Mouse (Mus musculus) adrenal gland, adult 2 months (tissue): Measurements from ENCODE around the gene Cep41. TPM values are rescaled to one million over a fixed set of nuclear protein-coding genes. Genes with fewer than 3 reads are reported as not detected.

Experiments used
- DNase-seq: peaks from one replicate; pipeline ENCODE4 v3.0.0; 2021
- polyA plus RNA-seq: library from polyadenylated mRNA; depleted of rRNA; stranded (reverse); fragments of >200 nt; gene quantifications from 2 replicates; pipeline ENCODE4 v1.2.3, GENCODE M21; 2012
- total RNA-seq, 2 experiments: library from RNA; stranded (reverse); gene quantifications; 2 replicates each; pipeline ENCODE4 v1.2.3; 2021

Cep41 gene
- total and polyA plus RNA-seq, 3 experiments: 4.5 to 9.3 (median 5.9) TPM

GRCm38 (mm10) chr6:30711365-30711763 lies 17.8 kb upstream of the Cep41 start:
- no peak for DNase-seq

- peak; percentile 30 for DNase-seq
These were observed 17.1 kb upstream of the Cep41 start for GRCm38 (mm10) chr6:30710371-30711364.

GRCm38 (mm10) chr6:30709115-30709514 lies 15.6 kb upstream of the Cep41 start:
- DNase-seq: no peak

GRCm38 (mm10) chr6:30703977-30704602 lies 10.5 kb upstream of the Cep41 start:
- DNase-seq: no peak

GRCm38 (mm10) chr6:30703476-30703875 lies 9.9 kb upstream of the Cep41 start:
- no peak for DNase-seq

GRCm38 (mm10) chr6:30702881-30703280 lies 9.3 kb upstream of the Cep41 start:
- DNase-seq: no peak

- no peak for DNase-seq
These were observed 6.6 kb upstream of the Cep41 start for GRCm38 (mm10) chr6:30700182-30700581.

GRCm38 (mm10) chr6:30698036-30698435 lies 4.5 kb upstream of the Cep41 start:
- no peak for DNase-seq

GRCm38 (mm10) chr6:30697464-30697863 lies 3.9 kb upstream of the Cep41 start:
- DNase-seq: no peak

- no peak for DNase-seq
These were observed 1.6 kb upstream of the Cep41 start for GRCm38 (mm10) chr6:30695124-30695523.

- no peak for DNase-seq
These were observed 660 bp upstream of the Cep41 start for GRCm38 (mm10) chr6:30694209-30694608.

GRCm38 (mm10) chr6:30692826-30693225 lies 723 bp downstream of the Cep41 start:
- DNase-seq: peak; percentile 29

- DNase-seq: no peak
These were observed 6.4 kb downstream of the Cep41 start for GRCm38 (mm10) chr6:30687198-30687597.

- no peak for DNase-seq
These were observed 9.0 kb downstream of the Cep41 start for GRCm38 (mm10) chr6:30684570-30684969.

- no peak for DNase-seq
These were observed 11.3 kb downstream of the Cep41 start for GRCm38 (mm10) chr6:30681935-30682900.

GRCm38 (mm10) chr6:30680442-30680841 lies 13.1 kb downstream of the Cep41 start:
- DNase-seq: no peak

GRCm38 (mm10) chr6:30679567-30679966 lies 14.0 kb downstream of the Cep41 start:
- no peak for DNase-seq

GRCm38 (mm10) chr6:30678482-30678881 lies 15.1 kb downstream of the Cep41 start:
- DNase-seq: no peak

GRCm38 (mm10) chr6:30677591-30677990 lies 16.0 kb downstream of the Cep41 start:
- DNase-seq: no peak

- DNase-seq: no peak
These were observed 17.0 kb downstream of the Cep41 start for GRCm38 (mm10) chr6:30676506-30676905.

GRCm38 (mm10) chr6:30675281-30675771 lies 18.2 kb downstream of the Cep41 start:
- DNase-seq: peak; percentile 55
